Mouse (Mus musculus) hindbrain, embryonic 15.5 days (tissue): ENCODE measurements around the gene Gucy1b1. TPM values are rescaled to one million over a fixed set of nuclear protein-coding genes. Genes with fewer than 3 reads are reported as not detected.

Experiments used
- ATAC-seq: fragments of 200-750 bp; cut with Nextera tagmentation; 2 replicates; pipeline ENCODE4 v1.8.0; 2017; ENCODE audit warnings: low read depth, moderate number of reproducible peaks, moderate TSS enrichment; ENCODE audit not compliant: low FRiP score
- H3K27ac ChIP-seq: fragments of 300-500 bp; sonication (generic); replicated peaks from 2 replicates; pipeline ENCODE4 v1.5.1; 2015; ENCODE audit warnings: mild to moderate bottlenecking, inconsistent platforms
- H3K27me3 ChIP-seq: fragments of 300-500 bp; sonication (generic); 2 replicates; pipeline ENCODE4 v1.6.1; 2015; ENCODE audit warnings: control low read depth, inconsistent platforms
- H3K36me3 ChIP-seq: fragments of 300-500 bp; sonication (generic); 2 replicates; pipeline ENCODE4 v1.6.1; 2015; ENCODE audit warnings: control low read depth, inconsistent platforms
- H3K4me1 ChIP-seq: fragments of 300-500 bp; sonication (generic); replicated peaks from 2 replicates; pipeline ENCODE4 v1.6.1; 2015; ENCODE audit warnings: control low read depth, inconsistent platforms
- H3K4me2 ChIP-seq: fragments of 300-500 bp; sonication (generic); 2 replicates; pipeline ENCODE4 v1.6.1; 2015; ENCODE audit warnings: moderate library complexity, mild to moderate bottlenecking, inconsistent platforms
- H3K4me3 ChIP-seq: fragments of 300-500 bp; sonication (generic); 2 replicates; pipeline ENCODE4 v1.5.1; 2015; ENCODE audit warnings: mild to moderate bottlenecking, inconsistent platforms
- H3K9ac ChIP-seq: fragments of 300-500 bp; sonication (generic); 2 replicates; pipeline ENCODE4 v1.6.1; 2015; ENCODE audit warnings: inconsistent platforms
- H3K9me3 ChIP-seq: fragments of 300-500 bp; sonication (generic); 2 replicates; pipeline ENCODE4 v1.6.1; 2016; ENCODE audit warnings: control low read depth, inconsistent platforms
- WGBS: fragments of 180-500 bp; shearing (Covaris S2); methylation state at CpG from one replicate; pipeline ENCODE4 v1.1.7; 2015; 5-methylcytosine and 5-hydroxymethylcytosine counted together
- polyA plus RNA-seq: library from polyadenylated mRNA; unstranded; fragments of >200 nt; fragmentation: Nextera tagmentation; extraction: Ambion mirVana; gene quantifications from 2 replicates; pipeline ENCODE4 v1.2.1, GENCODE M21; 2015

Gene Gucy1b1
- 50.3 and 50.9 TPM in 2 replicates for polyA plus RNA-seq

DNA sequence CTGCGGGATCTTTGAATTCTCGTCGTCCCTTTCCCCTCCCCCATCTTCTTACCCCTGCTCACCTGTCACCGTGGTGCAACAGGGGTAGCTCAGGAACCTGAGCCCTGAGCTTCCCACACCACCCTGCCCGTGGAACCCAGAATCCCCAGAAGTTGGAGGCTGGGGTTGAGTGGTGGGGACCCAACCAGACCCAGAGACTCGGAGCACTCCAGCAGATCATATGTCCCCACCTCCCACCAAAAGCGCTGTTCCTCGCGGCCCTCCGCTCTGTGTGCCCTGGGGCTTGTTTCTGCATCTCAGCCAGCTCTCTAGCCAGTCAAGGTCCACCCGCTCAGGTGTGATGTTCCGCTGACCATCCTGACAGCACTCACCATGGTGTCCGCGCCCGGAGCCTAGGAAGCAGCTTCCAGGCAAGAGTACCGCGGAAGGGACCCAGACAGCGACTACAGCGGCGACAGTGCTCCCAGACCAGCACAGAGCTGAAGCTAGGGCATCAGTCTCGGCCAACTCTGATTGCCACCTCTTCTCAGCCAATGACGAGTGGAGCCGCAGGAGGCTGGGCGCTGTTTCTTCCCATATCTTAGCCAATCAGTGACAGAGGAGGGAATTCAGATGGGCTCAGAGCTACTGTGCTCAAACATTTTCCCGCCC lies at the start of gene Gucy1b1:
Gucy1b1 (minus strand) TSS at position 489 of the 651 bp plus-strand sequence.
- Histone ChIP-seq H3K9ac (peak within 1 kb of the TSS; percentile 80), H3K27ac (peak within 1 kb of the TSS; percentile 90), H3K4me3 (peak within 1 kb of the TSS; percentile 70), H3K27me3 (no peaks in the 10 kb centered on the region), H3K4me2 (peak within 1 kb of the TSS; percentile 77), H3K9me3 (no peaks in the 10 kb centered on the region), H3K4me1 (peaks cover 19% of the 10 kb centered on the region), H3K36me3 (no peaks in the 10 kb centered on the region)
- peak; percentile 99 for ATAC-seq
- WGBS: 2% methylated on average over 25 of the region's 25 CpGs

DNA sequence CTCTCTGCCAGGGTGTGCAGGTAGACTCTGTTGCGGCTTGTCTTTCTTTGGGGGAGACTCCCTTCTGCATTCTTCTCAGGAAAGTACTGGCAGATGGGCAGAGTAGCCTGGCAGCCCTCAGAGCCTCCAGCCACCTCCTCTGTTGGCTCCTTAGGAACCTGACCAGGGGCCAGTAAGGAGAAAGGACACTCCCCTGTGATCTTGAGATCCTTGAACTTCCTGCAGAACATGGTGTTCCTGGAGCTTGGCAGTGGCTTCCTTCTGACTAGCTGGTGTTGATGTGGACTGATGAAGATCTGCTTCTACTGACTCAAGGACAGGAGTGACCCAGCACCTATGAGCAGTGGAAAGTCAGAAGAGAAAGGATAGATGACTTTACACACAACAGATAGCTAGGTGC lies 44.4 kb upstream of the Gucy1b1 start:
- Histone ChIP-seq H3K36me3 (no peaks in the 10 kb centered on the region), H3K4me1 (no peaks in the 10 kb centered on the region), H3K27ac (no peak overlapping the region), H3K27me3 (no peaks in the 10 kb centered on the region), H3K9ac (no peak overlapping the region), H3K9me3 (no peaks in the 10 kb centered on the region), H3K4me2 (no peak overlapping the region), H3K4me3 (no peak overlapping the region)
- no peak for ATAC-seq
- WGBS: 100% methylated on average over 1 of the region's 1 CpGs

DNA sequence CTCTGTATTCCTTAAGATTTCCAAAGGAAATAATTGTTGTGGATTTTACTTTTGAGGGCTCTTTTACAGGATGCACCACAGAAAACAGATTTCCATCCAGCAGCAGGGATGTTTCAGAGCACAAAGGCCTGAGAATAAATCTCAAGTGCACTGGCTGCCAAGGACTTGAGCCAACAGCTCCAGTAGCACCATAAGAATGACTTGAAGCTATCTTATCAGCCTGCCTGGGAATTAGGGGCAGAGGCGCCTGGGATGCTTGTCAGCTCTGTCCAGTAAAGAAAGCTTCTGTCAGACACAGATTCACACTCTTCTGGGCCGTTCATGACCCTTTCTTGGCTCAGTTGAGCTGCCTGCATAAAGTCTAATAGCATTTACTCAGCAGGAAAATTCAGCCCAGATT lies 38.0 kb upstream of the Gucy1b1 start:
- 77% methylated on average over 2 of the region's 2 CpGs for WGBS
- Histone ChIP-seq H3K4me2 (no peak overlapping the region), H3K27ac (no peak overlapping the region), H3K9ac (no peak overlapping the region), H3K4me1 (no peaks in the 10 kb centered on the region), H3K36me3 (no peaks in the 10 kb centered on the region), H3K9me3 (no peaks in the 10 kb centered on the region), H3K4me3 (no peak overlapping the region), H3K27me3 (no peaks in the 10 kb centered on the region)
- no peak for ATAC-seq

DNA sequence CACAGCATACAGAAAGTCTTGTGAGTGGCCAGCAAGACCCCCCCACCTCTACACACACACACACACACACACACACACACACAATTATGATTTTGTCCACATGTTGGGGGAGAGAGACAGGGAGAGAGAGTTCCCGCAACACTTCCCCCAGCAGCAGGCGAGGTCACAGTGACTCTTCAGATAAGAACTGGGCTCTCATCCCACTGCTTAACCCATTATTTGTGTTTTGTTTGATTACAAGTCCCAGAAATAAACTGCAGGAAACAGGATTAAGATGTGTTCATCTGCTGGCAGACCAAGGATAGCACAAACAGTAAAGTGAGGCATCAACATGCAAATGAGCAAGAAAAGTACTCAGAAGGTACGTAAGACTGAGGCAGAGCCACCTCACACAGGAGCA lies 37.5 kb upstream of the Gucy1b1 start:
- no peak overlapping the region for H3K9ac ChIP-seq
- H3K4me2 ChIP-seq: no peak overlapping the region
- 68% methylated on average over 3 of the region's 3 CpGs for WGBS
- no peak for ATAC-seq
- no peaks in the 10 kb centered on the region for H3K9me3 ChIP-seq
- H3K36me3 ChIP-seq: no peaks in the 10 kb centered on the region
- H3K27me3 ChIP-seq: no peaks in the 10 kb centered on the region
- no peaks in the 10 kb centered on the region for H3K4me1 ChIP-seq
- no peak overlapping the region for H3K4me3 ChIP-seq
- no peak overlapping the region for H3K27ac ChIP-seq

DNA sequence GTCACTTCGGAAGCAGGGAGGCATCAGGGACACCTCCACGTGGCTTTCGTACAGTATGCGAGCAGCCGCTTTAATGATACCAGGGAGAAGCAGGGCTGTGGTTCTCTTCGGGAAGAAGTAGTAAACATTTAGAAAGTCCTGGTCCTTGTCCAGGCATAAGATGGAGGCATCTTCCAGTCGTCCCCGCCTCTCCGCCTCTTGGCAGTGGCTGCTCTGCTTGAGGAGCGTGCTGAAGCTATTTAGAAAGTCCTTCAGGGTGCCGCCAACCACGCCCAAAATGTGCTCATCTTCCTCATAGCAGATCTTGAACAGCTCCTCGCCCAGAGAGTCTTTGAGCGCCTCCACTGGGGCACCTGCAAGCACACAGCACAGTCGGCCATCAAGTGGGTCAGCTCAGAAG lies 34.5 kb upstream of the Gucy1b1 start:
- Histone ChIP-seq H3K4me1 (no peaks in the 10 kb centered on the region), H3K9ac (no peak overlapping the region), H3K4me2 (no peak overlapping the region), H3K9me3 (no peaks in the 10 kb centered on the region), H3K27ac (no peak overlapping the region), H3K4me3 (no peak overlapping the region), H3K27me3 (no peaks in the 10 kb centered on the region), H3K36me3 (no peaks in the 10 kb centered on the region)
- ATAC-seq: no peak
- WGBS: 96% methylated on average over 15 of the region's 15 CpGs

DNA sequence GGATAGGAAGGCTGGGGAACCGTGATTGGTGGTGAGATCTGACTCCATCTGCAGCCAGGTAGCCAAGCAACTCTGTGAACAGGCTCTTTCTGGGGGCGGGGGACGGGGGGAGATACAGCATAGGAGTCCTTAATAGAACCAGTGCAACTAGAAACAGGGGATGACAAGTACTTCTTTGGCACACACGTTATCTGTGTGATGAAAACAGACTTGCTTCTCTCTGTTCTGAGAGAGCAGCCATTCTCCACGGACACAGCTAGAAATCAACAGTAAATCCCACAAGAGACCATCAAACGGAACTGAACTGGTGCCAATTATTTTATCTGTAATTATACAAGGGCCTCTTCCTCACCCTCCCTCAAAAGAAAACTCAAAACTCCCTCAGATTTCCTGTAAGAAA lies 29.7 kb upstream of the Gucy1b1 start:
- ATAC-seq: no peak
- Histone ChIP-seq H3K9me3 (no peaks in the 10 kb centered on the region), H3K36me3 (no peaks in the 10 kb centered on the region), H3K4me3 (no peak overlapping the region), H3K9ac (no peak overlapping the region), H3K4me1 (no peaks in the 10 kb centered on the region), H3K27me3 (no peaks in the 10 kb centered on the region), H3K4me2 (no peak overlapping the region), H3K27ac (no peak overlapping the region)
- 72% methylated on average over 6 of the region's 6 CpGs for WGBS

DNA sequence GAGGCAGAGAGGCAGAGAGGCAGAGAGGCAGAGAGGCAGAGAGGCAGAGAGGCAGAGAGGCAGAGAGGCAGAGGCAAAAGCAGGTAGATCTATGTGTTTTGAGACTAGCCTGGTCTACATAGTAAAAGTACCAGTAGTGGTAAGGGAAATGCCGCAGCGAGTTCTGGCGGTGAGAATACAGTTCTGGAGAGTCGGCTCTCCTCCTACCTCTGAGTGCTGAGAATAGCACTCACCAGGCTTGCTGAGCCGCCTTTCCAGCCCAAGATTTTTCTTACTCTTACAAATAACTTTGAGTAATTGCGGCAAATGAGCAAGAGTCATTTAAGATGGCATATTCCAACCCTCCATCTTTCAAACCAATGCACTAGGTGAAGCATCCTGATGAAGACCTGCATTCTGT lies 24.6 kb upstream of the Gucy1b1 start:
- no peak overlapping the region for H3K9ac ChIP-seq
- no peak overlapping the region for H3K4me2 ChIP-seq
- H3K27me3 ChIP-seq: no peaks in the 10 kb centered on the region
- H3K36me3 ChIP-seq: no peaks in the 10 kb centered on the region
- H3K27ac ChIP-seq: no peak overlapping the region
- no peaks in the 10 kb centered on the region for H3K4me1 ChIP-seq
- no peak for ATAC-seq
- no peaks in the 10 kb centered on the region for H3K9me3 ChIP-seq
- 85% methylated on average over 6 of the region's 6 CpGs for WGBS
- H3K4me3 ChIP-seq: no peak overlapping the region

DNA sequence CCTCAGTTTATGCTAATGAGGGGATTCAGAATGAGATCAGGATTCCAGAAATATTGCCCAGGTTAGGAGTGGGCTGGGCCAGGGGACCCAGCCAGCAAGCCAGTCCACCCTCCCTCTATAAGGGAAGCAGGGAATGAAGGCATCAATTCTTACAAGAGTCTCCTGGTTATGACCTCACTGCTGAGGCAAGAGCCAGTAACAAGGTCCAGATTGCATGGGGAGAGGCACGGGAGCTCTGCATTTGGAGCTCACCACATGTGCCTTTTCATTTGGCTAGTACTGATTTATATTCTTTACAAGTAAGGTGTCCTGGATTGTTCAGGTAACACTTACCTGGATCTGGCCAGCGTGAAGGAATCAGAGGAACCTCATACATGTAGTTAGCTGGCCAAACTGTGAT lies 22.3 kb upstream of the Gucy1b1 start:
- Histone ChIP-seq H3K27me3 (no peaks in the 10 kb centered on the region), H3K4me1 (no peaks in the 10 kb centered on the region), H3K9ac (no peak overlapping the region), H3K27ac (no peak overlapping the region), H3K9me3 (no peaks in the 10 kb centered on the region), H3K4me3 (no peak overlapping the region), H3K4me2 (no peak overlapping the region), H3K36me3 (no peaks in the 10 kb centered on the region)
- no peak for ATAC-seq
- 75% methylated on average over 2 of the region's 2 CpGs for WGBS

DNA sequence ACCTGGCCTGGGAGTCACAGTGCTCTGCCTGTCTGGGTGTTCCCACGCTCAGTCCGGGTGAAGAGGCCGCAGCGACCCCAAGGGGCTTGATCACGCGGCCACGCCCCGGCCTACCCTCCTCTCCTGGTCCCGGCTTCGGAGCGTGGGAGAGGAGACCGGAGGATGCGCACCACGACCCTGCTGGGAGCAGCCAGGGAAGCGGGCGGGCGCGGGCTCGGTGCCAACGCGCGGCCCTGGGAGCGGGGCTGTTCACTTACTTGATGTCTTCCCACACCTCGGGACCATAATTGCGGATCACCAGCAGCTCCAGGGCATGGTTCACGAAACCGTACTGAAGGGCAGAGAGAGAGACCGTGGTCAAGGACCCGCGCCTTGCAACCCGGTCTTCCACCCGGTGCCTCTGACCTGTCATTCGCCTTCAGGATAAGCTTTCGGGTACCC lies 728 bp downstream of the Gucy1b1 start:
- no peaks in the 10 kb centered on the region for H3K9me3 ChIP-seq
- no peaks in the 10 kb centered on the region for H3K27me3 ChIP-seq
- peaks cover 19% of the 10 kb centered on the region for H3K4me1 ChIP-seq
- H3K27ac ChIP-seq: peak overlapping the region; percentile 90
- H3K36me3 ChIP-seq: no peaks in the 10 kb centered on the region
- H3K9ac ChIP-seq: peak overlapping the region; percentile 80
- H3K4me2 ChIP-seq: peak overlapping the region; percentile 77
- peak overlapping the region; percentile 70 for H3K4me3 ChIP-seq
- under 1% methylated on average over 34 of the region's 34 CpGs for WGBS
- peak; percentile 72 for ATAC-seq

DNA sequence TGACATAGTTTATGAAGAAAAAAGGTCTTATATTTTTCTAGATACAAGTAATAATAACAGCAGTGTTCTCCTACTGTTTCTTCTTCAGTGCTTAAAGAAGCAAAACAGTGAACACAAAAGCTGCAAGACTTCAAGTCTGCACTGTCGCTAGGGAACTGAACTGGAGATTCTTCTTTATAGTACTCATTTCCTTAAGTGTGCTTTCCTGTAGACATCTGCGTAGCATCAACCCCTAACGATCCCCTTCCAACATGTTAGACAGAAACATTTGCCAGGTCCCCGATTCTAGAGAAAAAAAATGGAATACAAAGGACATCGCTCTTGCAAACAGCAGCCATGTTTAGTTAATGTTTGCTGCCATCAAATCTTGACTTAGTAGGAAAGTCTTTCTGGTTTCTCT lies 6.7 kb downstream of the Gucy1b1 start:
- Histone ChIP-seq H3K9me3 (no peaks in the 10 kb centered on the region), H3K4me3 (no peak overlapping the region), H3K36me3 (no peaks in the 10 kb centered on the region), H3K27ac (no peak overlapping the region), H3K27me3 (no peaks in the 10 kb centered on the region), H3K9ac (no peak overlapping the region), H3K4me2 (no peak overlapping the region), H3K4me1 (peaks cover 15% of the 10 kb centered on the region; the same call in 1 of the 2 replicates)
- 87% methylated on average over 5 of the region's 5 CpGs for WGBS
- ATAC-seq: no peak

DNA sequence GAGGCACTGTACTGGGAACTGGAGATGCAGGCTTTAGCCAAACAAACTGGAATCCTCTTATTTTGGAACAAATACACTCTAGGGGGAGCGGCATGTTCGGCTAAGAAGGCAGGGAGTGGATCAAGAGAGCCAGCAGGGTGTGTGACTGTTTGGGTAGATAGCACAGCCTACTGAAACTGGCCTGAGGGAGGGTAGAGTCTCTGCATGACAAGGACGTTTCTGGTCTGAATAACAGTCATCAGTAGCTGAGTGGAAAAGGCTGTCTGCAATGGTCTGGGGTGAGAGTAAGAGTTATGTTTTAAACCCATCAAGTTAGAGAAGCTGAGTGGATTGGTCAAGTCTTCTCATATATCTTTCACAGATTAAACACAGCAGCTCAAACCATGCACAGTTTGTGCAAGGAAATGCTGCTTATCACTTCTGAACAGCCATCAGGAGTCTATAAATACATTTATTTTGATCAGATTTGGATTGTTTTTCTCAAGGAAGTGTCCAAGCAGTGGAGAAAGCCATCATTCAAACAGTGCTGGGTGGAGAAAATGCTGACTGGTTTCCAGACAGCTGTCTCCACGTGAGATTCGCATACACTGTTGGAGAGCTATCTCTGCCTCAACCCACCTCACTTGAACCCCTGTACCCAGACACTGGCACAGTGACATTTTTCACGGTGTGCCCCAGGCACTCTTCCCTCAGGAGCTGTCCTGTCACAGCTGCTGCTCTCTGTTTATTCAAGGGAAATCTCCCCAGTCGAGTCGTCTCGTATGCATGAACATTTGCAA lies 12.9 kb downstream of the Gucy1b1 start:
- ATAC-seq: peak; percentile 19; the same call in 1 of the 2 replicates

DNA sequence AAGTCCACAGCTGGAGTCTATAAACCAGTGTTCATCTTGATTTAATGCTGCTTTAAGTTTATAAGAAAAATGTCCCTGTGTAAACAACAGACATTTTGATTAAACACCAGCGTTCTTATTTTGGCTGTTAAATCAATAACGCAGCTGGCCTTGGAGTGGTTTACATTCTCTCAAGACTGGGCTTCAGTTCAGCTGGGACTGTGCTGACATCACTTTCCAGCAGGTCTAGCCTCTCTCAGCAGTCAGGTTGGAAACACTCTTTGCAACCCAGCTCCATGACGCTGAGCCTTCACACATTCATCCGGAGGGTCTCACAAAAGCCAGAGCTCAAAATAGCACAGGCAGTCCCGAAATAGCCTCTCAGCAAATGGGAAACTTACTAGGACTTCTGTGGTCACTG lies 17.3 kb downstream of the Gucy1b1 start:
- no peak for ATAC-seq
- WGBS: 73% methylated on average over 5 of the region's 5 CpGs
- Histone ChIP-seq H3K4me1 (peaks cover 8% of the 10 kb centered on the region; the same call in 1 of the 2 replicates), H3K4me2 (no peak overlapping the region), H3K27me3 (no peaks in the 10 kb centered on the region), H3K9ac (no peak overlapping the region), H3K36me3 (no peaks in the 10 kb centered on the region), H3K4me3 (no peak overlapping the region), H3K9me3 (no peaks in the 10 kb centered on the region), H3K27ac (no peak overlapping the region)

More for the DNA sequence above, 12.9 kb downstream of the Gucy1b1 start:
- no peaks in the 10 kb centered on the region for H3K27me3 ChIP-seq
- no peaks in the 10 kb centered on the region for H3K9me3 ChIP-seq
- no peak overlapping the region for H3K9ac ChIP-seq
- H3K36me3 ChIP-seq: no peaks in the 10 kb centered on the region
- H3K4me2 ChIP-seq: no peak overlapping the region
- H3K27ac ChIP-seq: no peak overlapping the region
- peaks cover 13% of the 10 kb centered on the region; the same call in 1 of the 2 replicates for H3K4me1 ChIP-seq
- no peak overlapping the region for H3K4me3 ChIP-seq
- 41% methylated on average over 9 of the region's 9 CpGs for WGBS
